Mouse (Mus musculus): ENCODE measurements around the gene Atp6v0a1.

Gene Atp6v0a1

GRCm38 (mm10) chr11:101027121-101027520 is 17.9 kb downstream of the Atp6v0a1 start:
- no peak for DNase-seq (ENCODE audit: low spot score)

DNA sequence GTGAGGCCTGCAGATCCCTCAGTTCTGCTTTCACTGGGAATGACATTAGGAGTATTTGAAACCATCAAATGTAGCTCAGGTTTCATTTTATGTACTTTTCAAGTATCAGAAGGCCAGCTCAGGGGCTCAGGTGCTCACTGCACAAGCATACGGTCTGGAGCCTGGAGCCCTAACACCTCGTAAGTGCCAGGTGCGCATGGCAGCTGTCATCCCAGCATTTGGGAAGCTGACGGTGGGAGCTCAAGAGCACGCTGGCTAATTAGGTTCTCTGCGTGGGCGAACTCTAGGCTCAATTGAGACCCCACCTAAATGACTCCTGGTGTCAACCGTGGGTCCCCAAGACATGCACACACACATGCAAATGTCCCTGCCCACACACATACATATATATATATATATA is 20.1 kb downstream of the Atp6v0a1 start:
- DNase-seq (ENCODE audit: low spot score) = no peak

- DNase-seq (ENCODE audit: low spot score) = no peak
These were observed 21.0 kb downstream of the Atp6v0a1 start for GRCm38 (mm10) chr11:101030136-101030807.

- DNase-seq (ENCODE audit: low spot score) = no peak
These were observed 21.5 kb downstream of the Atp6v0a1 start for GRCm38 (mm10) chr11:101030808-101031156.

DNA sequence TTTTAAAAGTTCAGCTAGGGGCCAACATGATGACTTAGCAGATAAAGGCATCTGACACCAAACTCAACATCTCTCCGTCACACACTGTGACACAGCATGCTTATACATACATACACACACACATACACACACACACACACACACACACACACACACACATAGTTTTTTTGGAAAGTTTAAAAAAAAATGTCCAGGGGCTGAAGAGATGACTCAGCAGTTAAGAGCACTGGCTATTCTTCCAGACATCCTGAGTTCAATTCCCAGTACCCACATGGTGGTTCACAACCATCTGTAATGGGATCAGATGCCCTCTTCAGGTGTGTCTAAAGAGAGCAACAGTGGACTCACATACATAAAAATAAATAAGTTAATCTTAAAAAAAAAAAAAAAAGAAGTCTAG is 22.2 kb downstream of the Atp6v0a1 start:
- no peak for DNase-seq (ENCODE audit: low spot score)

- no peak for DNase-seq (ENCODE audit: low spot score)
These were observed 24.7 kb downstream of the Atp6v0a1 start for GRCm38 (mm10) chr11:101033856-101034500.

DNA sequence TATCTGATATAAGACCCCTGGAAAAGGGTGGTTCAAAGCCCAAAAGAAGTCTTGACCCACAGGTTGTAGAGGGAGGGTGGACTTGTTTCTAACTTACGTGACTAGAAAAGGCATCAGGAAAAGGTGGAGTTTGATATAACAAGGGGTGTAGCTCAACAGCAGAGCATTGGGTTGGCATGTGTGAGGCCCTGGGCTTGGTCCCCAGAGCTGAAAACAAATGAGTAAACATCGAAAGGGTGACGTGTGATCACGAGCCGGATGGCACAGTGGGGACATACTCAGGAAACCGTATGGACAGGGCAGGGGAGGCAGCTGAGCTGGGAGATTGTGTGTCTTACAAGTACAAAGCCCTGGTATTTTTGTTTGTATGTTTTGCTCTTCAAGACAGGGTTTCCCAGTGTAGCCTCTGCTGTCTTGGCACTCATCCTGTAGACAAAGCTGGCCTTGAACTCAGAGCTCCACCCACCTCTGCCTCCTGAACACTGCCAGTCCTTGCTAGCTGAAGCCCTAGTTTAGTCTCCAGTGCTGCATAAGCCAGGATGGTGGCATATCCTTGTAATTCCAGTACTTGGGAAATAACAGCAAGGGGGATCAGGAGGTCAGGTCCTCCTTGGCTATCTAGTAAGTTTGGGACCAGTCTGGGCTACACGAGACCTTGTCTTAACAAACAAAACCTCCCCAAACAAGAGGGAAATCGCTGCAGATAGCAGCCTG is 25.5 kb downstream of the Atp6v0a1 start:
- DNase-seq (ENCODE audit: low spot score) = no peak

- DNase-seq (ENCODE audit: low spot score) = no peak
These were observed 26.1 kb downstream of the Atp6v0a1 start for GRCm38 (mm10) chr11:101035328-101035695.

GRCm38 (mm10) chr11:101037795-101038194 is 28.5 kb downstream of the Atp6v0a1 start:
- no peak for DNase-seq (ENCODE audit: low spot score)

DNA sequence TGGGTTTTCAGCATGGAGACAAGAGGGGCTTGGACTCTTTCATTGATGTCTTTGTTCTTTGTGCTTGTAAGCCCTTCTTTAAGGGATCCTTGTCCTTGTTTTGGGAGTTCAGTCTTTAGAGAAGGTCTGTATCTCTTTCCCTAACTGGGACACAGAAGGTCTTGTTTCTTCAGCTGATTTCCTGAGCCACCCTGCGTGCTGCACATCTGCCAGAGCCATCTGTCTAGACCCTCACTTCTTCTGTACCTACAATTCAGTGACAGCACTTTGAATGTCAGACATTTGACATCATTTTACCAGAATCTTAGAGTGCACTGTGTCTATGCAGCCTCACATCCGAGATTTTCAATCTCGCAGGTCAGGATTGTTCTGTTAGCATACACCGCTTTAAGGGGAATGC is 36.6 kb downstream of the Atp6v0a1 start:
- no peak for DNase-seq (ENCODE audit: low spot score)

GRCm38 (mm10) chr11:101046440-101046839 is 37.2 kb downstream of the Atp6v0a1 start:
- DNase-seq (ENCODE audit: low spot score) = no peak

DNA sequence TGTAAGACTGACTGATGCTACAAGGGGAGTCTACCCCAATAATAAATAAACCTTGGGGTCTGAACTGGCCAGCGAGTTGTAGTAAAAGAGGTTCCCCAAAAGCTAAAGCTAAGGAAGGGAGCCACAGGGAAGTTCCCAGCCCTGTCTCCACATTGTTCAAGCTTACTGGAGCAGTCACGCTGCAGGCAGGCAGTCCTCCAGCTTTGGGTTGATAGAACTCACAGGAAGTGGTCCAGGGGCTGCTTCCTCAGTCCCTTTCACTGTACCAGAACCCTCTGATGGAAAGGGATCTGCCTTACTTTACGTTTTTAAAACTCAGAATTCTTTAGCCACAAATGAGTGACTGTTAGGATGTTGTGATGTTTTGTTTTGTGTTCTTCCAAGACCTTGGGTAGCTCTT is 38.2 kb downstream of the Atp6v0a1 start:
- no peak for DNase-seq (ENCODE audit: low spot score)

GRCm38 (mm10) chr11:101050359-101050758 is 41.1 kb downstream of the Atp6v0a1 start:
- no peak for DNase-seq (ENCODE audit: low spot score)

DNA sequence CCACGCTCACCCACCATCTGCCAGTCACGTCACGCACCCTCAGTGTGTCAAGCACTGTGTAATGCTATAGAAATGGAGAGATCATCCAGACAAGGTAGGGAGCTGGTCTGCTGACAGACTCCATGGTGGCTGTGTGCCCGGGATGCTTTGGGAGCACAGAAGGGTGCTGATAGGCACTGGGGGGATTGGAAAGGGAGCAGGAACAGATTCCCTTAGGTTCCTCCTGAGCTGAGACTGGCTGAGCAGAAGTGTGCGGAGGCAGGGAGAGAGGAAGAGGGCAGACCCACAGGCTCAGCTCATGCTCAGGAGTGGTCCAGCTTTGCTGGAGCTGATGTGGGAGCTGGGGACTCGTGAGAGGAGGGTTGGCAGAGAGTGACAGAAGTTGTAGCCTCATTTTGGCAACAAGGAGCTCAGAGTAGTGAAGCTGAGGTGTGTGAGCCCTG is 41.8 kb downstream of the Atp6v0a1 start:
- DNase-seq (ENCODE audit: low spot score) = peak; percentile 36

GRCm38 (mm10) chr11:101051617-101052016 is 42.4 kb downstream of the Atp6v0a1 start:
- no peak for DNase-seq (ENCODE audit: low spot score)

GRCm38 (mm10) chr11:101052751-101053473 is 43.7 kb downstream of the Atp6v0a1 start:
- no peak for DNase-seq (ENCODE audit: low spot score)

DNA sequence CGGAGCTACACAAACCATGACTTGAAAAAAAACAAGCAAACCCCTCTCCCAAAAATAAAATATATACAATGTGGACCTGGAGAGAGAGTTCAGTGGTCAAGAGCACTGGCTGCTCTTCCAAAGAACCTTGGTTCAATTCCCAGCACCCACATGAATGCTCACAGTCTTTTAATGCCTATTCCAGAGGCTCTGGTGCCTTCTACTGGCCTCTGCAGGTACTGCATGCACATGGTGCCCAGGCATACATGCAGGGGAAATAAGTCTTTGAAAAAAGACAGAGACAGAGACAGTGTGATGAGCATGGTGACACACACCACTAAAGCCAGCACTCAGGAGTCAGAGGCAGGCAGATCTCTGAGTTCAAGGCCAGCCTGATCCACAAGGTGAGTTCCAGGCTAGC is 44.7 kb downstream of the Atp6v0a1 start:
- DNase-seq (ENCODE audit: low spot score) = no peak

GRCm38 (mm10) chr11:101055418-101055817 is 46.2 kb downstream of the Atp6v0a1 start:
- DNase-seq (ENCODE audit: low spot score) = no peak

GRCm38 (mm10) chr11:101056885-101057284 is 47.6 kb downstream of the Atp6v0a1 start:
- no peak for DNase-seq (ENCODE audit: low spot score)

DNA sequence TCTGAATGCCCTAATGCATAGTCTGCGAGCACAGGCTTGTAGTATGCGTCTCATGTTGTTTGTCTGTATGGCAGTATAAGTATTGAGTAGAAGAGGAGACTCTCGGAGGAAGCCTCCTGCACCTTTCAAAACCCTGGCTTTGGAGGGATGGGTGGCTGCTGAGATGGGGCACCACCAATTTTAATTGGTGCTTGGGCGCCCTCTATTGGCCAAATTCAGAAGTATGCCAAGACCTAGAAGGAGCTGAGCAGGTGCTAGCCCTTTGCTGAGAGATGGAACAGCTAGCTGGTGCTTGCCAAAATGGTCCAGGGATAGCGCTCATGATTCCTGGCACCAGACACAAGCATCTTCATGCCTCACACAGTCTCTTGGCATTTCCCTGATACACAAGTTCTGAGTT is 48.6 kb downstream of the Atp6v0a1 start:
- DNase-seq (ENCODE audit: low spot score) = peak; percentile 85

DNA sequence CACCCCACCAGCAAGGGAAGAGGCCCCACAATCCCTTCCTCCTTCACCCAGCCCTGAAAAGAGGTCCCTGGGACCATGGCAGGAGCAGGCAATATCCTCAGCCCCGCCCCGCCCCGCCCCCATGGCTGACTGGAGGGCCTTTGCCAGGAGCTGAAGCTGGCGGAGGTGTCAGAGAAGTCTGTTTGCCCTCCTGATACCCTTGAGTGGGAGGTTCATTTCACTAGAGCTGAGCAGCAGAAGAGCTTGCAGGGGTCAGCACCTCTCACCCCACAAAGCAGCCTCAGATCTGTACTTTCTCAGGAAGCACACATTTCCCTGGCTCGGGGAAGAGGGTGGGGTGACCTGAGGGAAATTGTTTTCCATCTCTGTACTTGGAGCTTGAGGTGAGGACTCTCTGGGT is 49.5 kb downstream of the Atp6v0a1 start:
- DNase-seq (ENCODE audit: low spot score) = no peak

- no peak for DNase-seq (ENCODE audit: low spot score)
These were observed 50.2 kb downstream of the Atp6v0a1 start for GRCm38 (mm10) chr11:101059473-101059872.

DNA sequence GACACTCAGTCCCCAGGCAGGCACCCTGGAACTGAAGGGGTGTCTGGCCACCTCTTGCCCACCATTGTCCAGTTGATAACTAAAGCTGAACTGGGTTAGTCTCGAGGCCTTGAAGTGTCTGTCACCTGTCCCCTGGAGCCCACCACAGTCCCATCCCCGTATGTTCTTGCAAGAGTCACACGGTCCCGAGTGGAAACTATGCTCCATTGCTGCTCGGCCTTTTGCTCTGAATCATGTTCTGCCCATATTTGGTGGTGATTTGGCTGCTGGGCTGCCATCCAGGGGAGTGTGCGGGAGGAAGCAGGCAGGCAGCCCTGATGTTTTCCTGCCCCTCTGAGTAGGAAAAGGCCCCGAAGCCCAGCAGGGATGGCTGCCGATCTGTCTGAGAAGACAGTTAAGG is 50.9 kb downstream of the Atp6v0a1 start:
- DNase-seq (ENCODE audit: low spot score) = peak; percentile 68
